Mouse (Mus musculus): ENCODE measurements around the gene Olfr597. TPM values are rescaled to one million over a fixed set of nuclear protein-coding genes. Genes with fewer than 3 reads are reported as not detected.
"Not testable (repeated sequence)": the region's sequence is repeated elsewhere in the genome, so short reads cannot be mapped to it uniquely, and the experiment has no call there.

Gene Olfr597
- polyA plus RNA-seq (2012; rRNA removed) = 0.19 TPM in 1 of 2 replicates, not detected in the other

GRCm38 (mm10) chr7:103316015-103316414, at the start of gene Olfr597:
Gene Olfr597, plus strand, starts transcription at chr7:103316315.
- DNase-seq (ENCODE audit: extremely low spot score in 1 of 2, low spot score in 1 of 2) = not testable (repeated sequence)

- not testable (repeated sequence) for DNase-seq (ENCODE audit: extremely low spot score in 1 of 2, low spot score in 1 of 2)
Observed at GRCm38 (mm10) chr7:103305348-103305747, 10.8 kb upstream of the Olfr597 start, which contains the start of gene Olfr596. Gene Olfr596, plus strand, starts transcription at chr7:103305648.

GRCm38 (mm10) chr7:103323268-103323667, 7.2 kb downstream of the Olfr597 start, which contains the start of gene Olfr598:
Gene Olfr598, plus strand, starts transcription at chr7:103323568.
- DNase-seq (ENCODE audit: extremely low spot score in 1 of 2, low spot score in 1 of 2) = no peak

- DNase-seq (ENCODE audit: extremely low spot score in 1 of 2, low spot score in 1 of 2) = no peak
Observed at GRCm38 (mm10) chr7:103335617-103336016, 19.5 kb downstream of the Olfr597 start, which contains the start of gene Olfr599. Gene Olfr599, plus strand, starts transcription at chr7:103335917.

GRCm38 (mm10) chr7:103349569-103349968, 33.5 kb downstream of the Olfr597 start, which contains the start of gene Olfr600:
Gene Olfr600, minus strand, starts transcription at chr7:103349669.
- DNase-seq (ENCODE audit: extremely low spot score in 1 of 2, low spot score in 1 of 2) = no peak

GRCm38 (mm10) chr7:103362555-103362954, 46.4 kb downstream of the Olfr597 start, which contains the start of gene Olfr601:
Gene Olfr601, minus strand, starts transcription at chr7:103362655.
- no peak for DNase-seq (ENCODE audit: extremely low spot score in 1 of 2, low spot score in 1 of 2)

Other genes starting within 250 kb of the Olfr597 start
- gene Olfr584, start 234.4 kb upstream of the Olfr597 start, polyA plus RNA-seq (2012; rRNA removed) = 0.13 TPM in 1 of 2 replicates, not detected in the other
- not detected in 2 replicates for gene Olfr585, start 218.6 kb upstream of the Olfr597 start, polyA plus RNA-seq (2012; rRNA removed)
- not detected in 2 replicates for gene Olfr586, start 190.7 kb upstream of the Olfr597 start, polyA plus RNA-seq (2012; rRNA removed)
- gene Olfr588-ps1, start 175.4 kb upstream of the Olfr597 start, polyA plus RNA-seq (2012; rRNA removed) = not detected in 2 replicates
- gene Olfr589, start 160.0 kb upstream of the Olfr597 start, polyA plus RNA-seq (2012; rRNA removed) = not detected in 2 replicates
- gene Olfr591, start 138.0 kb upstream of the Olfr597 start, polyA plus RNA-seq (2012; rRNA removed) = 0.11 TPM in 1 of 2 replicates, not detected in the other
- not detected in 2 replicates for gene Olfr592, start 131.5 kb upstream of the Olfr597 start, polyA plus RNA-seq (2012; rRNA removed)
- not detected in 2 replicates for gene Olfr593, start 104.5 kb upstream of the Olfr597 start, polyA plus RNA-seq (2012; rRNA removed)
- gene Olfr594, start 99.3 kb upstream of the Olfr597 start, polyA plus RNA-seq (2012; rRNA removed) = not detected in 2 replicates
- not detected in 2 replicates for gene Usp17ld, start 63.8 kb upstream of the Olfr597 start, polyA plus RNA-seq (2012; rRNA removed)
- gene Olfr596, start 10.7 kb upstream of the Olfr597 start, polyA plus RNA-seq (2012; rRNA removed) = 0.23 TPM in 1 of 2 replicates, not detected in the other
- gene Olfr598, start 7.3 kb downstream of the Olfr597 start, polyA plus RNA-seq (2012; rRNA removed) = 0.06 TPM in 1 of 2 replicates, not detected in the other
- gene Olfr599, start 19.6 kb downstream of the Olfr597 start, polyA plus RNA-seq (2012; rRNA removed) = not detected in 2 replicates
- not detected in 2 replicates for gene Olfr600, start 33.4 kb downstream of the Olfr597 start, polyA plus RNA-seq (2012; rRNA removed)
- not detected in 2 replicates for gene Olfr601, start 46.3 kb downstream of the Olfr597 start, polyA plus RNA-seq (2012; rRNA removed)
- gene Olfr603, start 69.9 kb downstream of the Olfr597 start, polyA plus RNA-seq (2012; rRNA removed) = not detected in 2 replicates
- gene Usp17lc, start 98.8 kb downstream of the Olfr597 start, polyA plus RNA-seq (2012; rRNA removed) = not detected in 2 replicates
- gene Olfr605, start 129.1 kb downstream of the Olfr597 start, polyA plus RNA-seq (2012; rRNA removed) = not detected in 2 replicates
- gene Olfr606, start 132.7 kb downstream of the Olfr597 start, polyA plus RNA-seq (2012; rRNA removed) = not detected in 2 replicates
- gene Olfr607, start 147.8 kb downstream of the Olfr597 start, polyA plus RNA-seq (2012; rRNA removed) = not detected in 2 replicates
- not detected in 2 replicates for gene Olfr608, start 153.6 kb downstream of the Olfr597 start, polyA plus RNA-seq (2012; rRNA removed)
- gene Olfr609, start 181.7 kb downstream of the Olfr597 start, polyA plus RNA-seq (2012; rRNA removed) = not detected in 2 replicates
- not detected in 2 replicates for gene Olfr610, start 195.8 kb downstream of the Olfr597 start, polyA plus RNA-seq (2012; rRNA removed)
- not detected in 2 replicates for gene Olfr611, start 204.5 kb downstream of the Olfr597 start, polyA plus RNA-seq (2012; rRNA removed)
- not detected in 2 replicates for gene Olfr612, start 226.4 kb downstream of the Olfr597 start, polyA plus RNA-seq (2012; rRNA removed)
- not detected in 2 replicates for gene Olfr613, start 231.8 kb downstream of the Olfr597 start, polyA plus RNA-seq (2012; rRNA removed)
- gene Olfr615, start 239.8 kb downstream of the Olfr597 start, polyA plus RNA-seq (2012; rRNA removed) = not detected in 2 replicates

Measured in frontal cortex, adult 2 months (tissue).